Mouse (Mus musculus): ENCODE measurements around the gene Tmem198b. TPM values are rescaled to one million over a fixed set of nuclear protein-coding genes. Genes with fewer than 3 reads are reported as not detected.

The Tmem198b gene
- polyA plus RNA-seq, 1 experiment from 2014 or later, result 14.8 TPM

DNA sequence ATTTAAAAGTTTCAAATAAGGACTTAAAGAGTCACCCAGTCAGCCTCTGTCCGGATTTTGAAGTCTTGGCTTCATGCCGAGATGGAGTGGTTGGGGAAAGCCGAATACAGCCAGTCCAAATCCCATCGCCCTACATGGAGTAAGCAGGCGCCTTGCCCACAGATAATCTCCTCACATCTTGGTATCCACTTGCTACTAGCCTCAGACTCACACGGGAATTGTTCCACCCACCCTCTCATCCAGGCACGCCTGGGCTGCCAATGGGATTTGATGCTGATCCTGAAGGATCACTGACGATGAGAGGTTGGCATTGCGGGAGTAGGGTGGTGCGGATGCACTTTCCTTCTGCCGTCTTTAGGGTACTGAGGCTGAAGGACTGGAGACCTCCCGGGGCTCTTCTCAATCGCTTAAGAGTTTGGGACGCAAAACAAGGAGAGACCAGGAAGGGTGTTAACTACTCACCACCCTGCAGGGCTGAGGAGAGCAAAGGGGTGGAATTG, 349 bp downstream of the Tmem198b start, which contains the start of gene Dnajc14:
Gene Dnajc14, plus strand, starts transcription at position 292 of the 500 bp plus-strand sequence.
- Histone ChIP-seq H3K4me2 (replicated peaks) (peak within 1 kb of the TSS; percentile 74), H3K36me3 (replicated peaks; ENCODE audit: control insufficient read depth, insufficient read depth) (peaks cover 32% of the 10 kb centered on the region), H3K9ac (peak within 1 kb of the TSS; percentile 75), H3K27me3 (ENCODE audit: control insufficient read depth, insufficient read depth, low read length) (no peaks in the 10 kb centered on the region), H3K9me3 (ENCODE audit: control insufficient read depth, low read length) (no peaks in the 10 kb centered on the region), H3K4me1 (replicated peaks; ENCODE audit: control insufficient read depth, insufficient read depth, low read length) (peaks cover 43% of the 10 kb centered on the region), H3K27ac (peak within 1 kb of the TSS; percentile 94), H3K4me3 (replicated peaks; ENCODE audit: low read length) (peak within 1 kb of the TSS; percentile 49)
- 0 out of 2 replicates have a peak, but pooled peaks have one; percentile 13 for ATAC-seq (ENCODE audit: low FRiP score)
- peak; percentile 63 for DNase-seq (ENCODE audit: low spot score)
- under 1% methylated on average over 14 of the region's 14 CpGs for WGBS

- Histone ChIP-seq H3K27me3 (ENCODE audit: control insufficient read depth, insufficient read depth, low read length) (no peaks in the 10 kb centered on the region), H3K27ac (peak overlapping the region; percentile 94), H3K4me2 (replicated peaks) (peak overlapping the region; percentile 74), H3K4me3 (replicated peaks; ENCODE audit: low read length) (peak overlapping the region; percentile 49), H3K9me3 (ENCODE audit: control insufficient read depth, low read length) (no peaks in the 10 kb centered on the region), H3K36me3 (replicated peaks; ENCODE audit: control insufficient read depth, insufficient read depth) (peaks cover 32% of the 10 kb centered on the region), H3K9ac (peak overlapping the region; percentile 75), H3K4me1 (replicated peaks; ENCODE audit: control insufficient read depth, insufficient read depth, low read length) (peaks cover 38% of the 10 kb centered on the region)
- ATAC-seq (ENCODE audit: low FRiP score) (no peak), DNase-seq (ENCODE audit: low spot score) (no peak)
- WGBS, result 18% methylated on average over 6 of the region's 6 CpGs
Measured at GRCm38 (mm10) chr10:128803361-128803760, 809 bp downstream of the Tmem198b start.

DNA sequence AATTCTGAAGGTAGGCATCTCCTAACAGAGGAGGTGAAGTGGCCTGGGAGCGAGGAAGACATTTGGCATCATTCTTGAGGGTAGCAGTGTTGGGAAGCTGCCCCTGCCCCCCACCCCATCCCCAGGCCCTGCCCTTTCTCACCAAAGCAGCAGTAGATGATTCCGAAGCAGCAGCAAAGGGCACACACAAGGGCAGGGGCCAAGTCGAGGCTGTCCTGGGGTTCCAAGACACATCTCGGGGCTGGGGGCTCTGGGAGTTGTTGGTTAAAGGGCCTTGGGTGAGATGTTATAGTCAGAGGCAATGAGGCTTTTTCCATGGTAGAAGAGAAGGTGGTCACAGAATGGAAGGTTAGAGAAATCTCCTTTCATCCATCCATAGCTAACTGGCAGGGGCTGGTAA, 1.2 kb downstream of the Tmem198b start:
- no peak for ATAC-seq (ENCODE audit: low FRiP score)
- Histone ChIP-seq H3K36me3 (replicated peaks; ENCODE audit: control insufficient read depth, insufficient read depth) (peaks cover 28% of the 10 kb centered on the region), H3K4me2 (replicated peaks) (peak overlapping the region; percentile 74), H3K4me3 (replicated peaks; ENCODE audit: low read length) (peak overlapping the region; percentile 49), H3K4me1 (replicated peaks; ENCODE audit: control insufficient read depth, insufficient read depth, low read length) (peaks cover 34% of the 10 kb centered on the region), H3K27ac (no peak overlapping the region), H3K9me3 (ENCODE audit: control insufficient read depth, low read length) (no peaks in the 10 kb centered on the region), H3K9ac (peak overlapping the region; percentile 75), H3K27me3 (ENCODE audit: control insufficient read depth, insufficient read depth, low read length) (no peaks in the 10 kb centered on the region)
- 66% methylated on average over 4 of the region's 4 CpGs for WGBS
- DNase-seq (ENCODE audit: low spot score), result no peak

- Histone ChIP-seq H3K27me3 (ENCODE audit: control insufficient read depth, insufficient read depth, low read length) (no peaks in the 10 kb centered on the region), H3K4me3 (replicated peaks; ENCODE audit: low read length) (no peak overlapping the region), H3K9ac (no peak overlapping the region), H3K4me2 (replicated peaks) (no peak overlapping the region), H3K36me3 (replicated peaks; ENCODE audit: control insufficient read depth, insufficient read depth) (peaks cover 18% of the 10 kb centered on the region; the same call in 1 of the 2 replicates), H3K27ac (no peak overlapping the region), H3K9me3 (ENCODE audit: control insufficient read depth, low read length) (no peaks in the 10 kb centered on the region), H3K4me1 (replicated peaks; ENCODE audit: control insufficient read depth, insufficient read depth, low read length) (peaks cover 25% of the 10 kb centered on the region)
- DNase-seq (ENCODE audit: low spot score) (no peak), ATAC-seq (ENCODE audit: low FRiP score) (no peak)
- WGBS, result 92% methylated on average over 16 of the region's 16 CpGs
Measured at GRCm38 (mm10) chr10:128801981-128802495, 2.1 kb downstream of the Tmem198b start.

- H3K27ac ChIP-seq, result no peak overlapping the region
- ATAC-seq (ENCODE audit: low FRiP score), result no peak
- no peak for DNase-seq (ENCODE audit: low spot score)
- no peaks in the 10 kb centered on the region for H3K27me3 ChIP-seq (ENCODE audit: control insufficient read depth, insufficient read depth, low read length)
- no peaks in the 10 kb centered on the region for H3K9me3 ChIP-seq (ENCODE audit: control insufficient read depth, low read length)
- no peak overlapping the region for H3K4me3 ChIP-seq (replicated peaks; ENCODE audit: low read length)
- peaks cover 12% of the 10 kb centered on the region for H3K4me1 ChIP-seq (replicated peaks; ENCODE audit: control insufficient read depth, insufficient read depth, low read length)
- H3K9ac ChIP-seq, result no peak overlapping the region
- H3K36me3 ChIP-seq (replicated peaks; ENCODE audit: control insufficient read depth, insufficient read depth), result peaks cover 15% of the 10 kb centered on the region; the same call in 1 of the 2 replicates
- WGBS, result 93% methylated on average over 8 of the region's 8 CpGs
- H3K4me2 ChIP-seq (replicated peaks), result no peak overlapping the region
Measured at GRCm38 (mm10) chr10:128798676-128799075, 5.5 kb downstream of the Tmem198b start.

GRCm38 (mm10) chr10:128795581-128795980, 8.6 kb downstream of the Tmem198b start:
- H3K27me3 ChIP-seq (ENCODE audit: control insufficient read depth, insufficient read depth, low read length), result no peaks in the 10 kb centered on the region
- no peak overlapping the region for H3K27ac ChIP-seq
- peaks cover 7% of the 10 kb centered on the region; the same call in 1 of the 2 replicates for H3K36me3 ChIP-seq (replicated peaks; ENCODE audit: control insufficient read depth, insufficient read depth)
- H3K9me3 ChIP-seq (ENCODE audit: control insufficient read depth, low read length), result no peaks in the 10 kb centered on the region
- ATAC-seq (ENCODE audit: low FRiP score) (no peak), DNase-seq (ENCODE audit: low spot score) (no peak)
- WGBS, result 97% methylated on average over 3 of the region's 3 CpGs
- no peak overlapping the region for H3K4me2 ChIP-seq (replicated peaks)
- H3K4me3 ChIP-seq (replicated peaks; ENCODE audit: low read length), result no peak overlapping the region
- H3K9ac ChIP-seq, result no peak overlapping the region
- H3K4me1 ChIP-seq (replicated peaks; ENCODE audit: control insufficient read depth, insufficient read depth, low read length), result no peaks in the 10 kb centered on the region

DNA sequence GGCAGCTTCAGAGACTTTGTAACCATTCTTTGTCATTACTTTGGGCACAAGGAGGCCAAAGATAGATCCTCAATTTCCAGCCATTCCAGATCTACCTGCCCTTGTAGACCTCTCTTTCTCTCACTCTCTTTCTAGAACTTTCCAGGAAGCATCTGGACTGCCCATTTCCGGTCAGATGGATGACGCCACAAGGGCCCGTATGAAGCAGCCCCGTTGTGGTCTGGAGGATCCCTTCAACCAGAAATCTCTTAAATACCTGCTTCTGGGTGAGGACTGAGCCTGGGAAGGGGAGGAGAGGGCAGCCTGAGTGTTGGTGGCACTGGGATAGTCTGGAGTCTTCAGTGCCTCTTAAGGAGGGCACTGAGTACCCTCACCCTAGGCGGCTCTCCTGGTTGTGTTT, 9.8 kb downstream of the Tmem198b start:
- DNase-seq (ENCODE audit: low spot score) (no peak), ATAC-seq (ENCODE audit: low FRiP score) (no peak)
- Histone ChIP-seq H3K4me3 (replicated peaks; ENCODE audit: low read length) (no peak overlapping the region), H3K27me3 (ENCODE audit: control insufficient read depth, insufficient read depth, low read length) (no peaks in the 10 kb centered on the region), H3K36me3 (replicated peaks; ENCODE audit: control insufficient read depth, insufficient read depth) (no peaks in the 10 kb centered on the region; the same call in 1 of the 2 replicates), H3K27ac (no peak overlapping the region), H3K4me1 (replicated peaks; ENCODE audit: control insufficient read depth, insufficient read depth, low read length) (no peaks in the 10 kb centered on the region), H3K4me2 (replicated peaks) (no peak overlapping the region), H3K9ac (no peak overlapping the region), H3K9me3 (ENCODE audit: control insufficient read depth, low read length) (no peaks in the 10 kb centered on the region)
- WGBS, result 94% methylated on average over 5 of the region's 5 CpGs

GRCm38 (mm10) chr10:128793258-128793657, 10.9 kb downstream of the Tmem198b start:
- Histone ChIP-seq H3K9me3 (ENCODE audit: control insufficient read depth, low read length) (no peaks in the 10 kb centered on the region), H3K4me2 (replicated peaks) (no peak overlapping the region), H3K4me1 (replicated peaks; ENCODE audit: control insufficient read depth, insufficient read depth, low read length) (no peaks in the 10 kb centered on the region), H3K36me3 (replicated peaks; ENCODE audit: control insufficient read depth, insufficient read depth) (no peaks in the 10 kb centered on the region), H3K4me3 (replicated peaks; ENCODE audit: low read length) (no peak overlapping the region), H3K27ac (no peak overlapping the region), H3K9ac (no peak overlapping the region), H3K27me3 (ENCODE audit: control insufficient read depth, insufficient read depth, low read length) (no peaks in the 10 kb centered on the region)
- no peak for ATAC-seq (ENCODE audit: low FRiP score)
- DNase-seq (ENCODE audit: low spot score), result no peak
- WGBS, result 81% methylated on average over 1 of the region's 1 CpGs

- Histone ChIP-seq H3K27ac (no peak overlapping the region), H3K4me2 (replicated peaks) (no peak overlapping the region), H3K4me1 (replicated peaks; ENCODE audit: control insufficient read depth, insufficient read depth, low read length) (no peaks in the 10 kb centered on the region), H3K9ac (no peak overlapping the region), H3K9me3 (ENCODE audit: control insufficient read depth, low read length) (no peaks in the 10 kb centered on the region), H3K36me3 (replicated peaks; ENCODE audit: control insufficient read depth, insufficient read depth) (no peaks in the 10 kb centered on the region), H3K27me3 (ENCODE audit: control insufficient read depth, insufficient read depth, low read length) (no peaks in the 10 kb centered on the region), H3K4me3 (replicated peaks; ENCODE audit: low read length) (no peak overlapping the region)
- DNase-seq (ENCODE audit: low spot score) (no peak), ATAC-seq (ENCODE audit: low FRiP score) (no peak)
Measured at GRCm38 (mm10) chr10:128792041-128792440, 12.1 kb downstream of the Tmem198b start.
